Mouse (Mus musculus) G1E (cell line): ENCODE measurements around the gene Samd9l.
"Not testable (repeated sequence)": the region's sequence is repeated elsewhere in the genome, so short reads cannot be mapped to it uniquely, and the experiment has no call there.

Experiments
- CTCF ChIP-seq: IDR thresholded peaks from 2 replicates; pipeline ENCODE4 v1.5.1; 2012; ENCODE audit warnings: low read depth, low read length, inconsistent platforms, mixed read lengths
- GATA1 ChIP-seq: IDR thresholded peaks from 2 replicates; pipeline ENCODE4 v1.6.1; 2012; ENCODE audit warnings: borderline replicate concordance, low read length, inconsistent platforms, mixed read lengths
- POLR2AphosphoS5 ChIP-seq: IDR thresholded peaks from 2 replicates; pipeline ENCODE4 v1.6.1; 2012; ENCODE audit warnings: low read depth, low read length, inconsistent platforms; ENCODE audit not compliant: insufficient replicate concordance

DNA sequence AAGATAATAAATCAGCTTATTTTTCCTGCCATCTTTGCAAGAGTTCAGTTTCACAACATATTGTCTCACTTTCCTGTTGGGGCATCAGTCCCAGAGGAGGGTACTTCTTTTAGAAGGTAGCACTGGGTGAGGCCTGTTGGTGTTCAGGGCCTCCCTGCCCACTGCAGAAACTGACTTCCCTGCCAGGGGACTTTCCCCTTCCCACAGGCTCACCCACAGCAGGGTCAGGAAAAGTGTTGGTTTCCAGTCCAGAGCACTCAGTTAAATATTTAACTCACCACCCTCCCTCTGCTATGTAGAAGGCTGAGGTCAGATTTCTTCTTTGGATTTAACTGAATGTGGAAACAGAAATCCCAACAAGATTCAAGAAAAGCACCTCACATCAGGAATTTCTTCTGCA, 26.0 kb upstream of the Samd9l start:
- TF ChIP-seq CTCF, GATA1, POLR2AphosphoS5: not testable (repeated sequence)
